Mouse (Mus musculus) adipocyte (in vitro differentiated cells): Measurements from ENCODE around the gene Selp.
A peak's percentile ranks its signal among the peaks of the same experiment; 100 is the strongest.

ENCODE experiments used
- DNase-seq: peaks from one replicate; pipeline ENCODE4 v3.0.0-alpha.2; 2016; ENCODE audit warnings: low spot score

Gene Selp

GRCm38 (mm10) chr1:164119892-164120776 lies 5.1 kb downstream of the Selp start:
- DNase-seq, result peak; percentile 5

GRCm38 (mm10) chr1:164120777-164121158 lies 5.7 kb downstream of the Selp start:
- DNase-seq, result no peak

- no peak for DNase-seq
Observed at GRCm38 (mm10) chr1:164123836-164124235, 8.8 kb downstream of the Selp start.

- no peak for DNase-seq
Observed at GRCm38 (mm10) chr1:164130013-164130412, 14.9 kb downstream of the Selp start.

- DNase-seq, result peak; percentile 21
Observed at GRCm38 (mm10) chr1:164132609-164133008, 17.5 kb downstream of the Selp start.

- no peak for DNase-seq
Observed at GRCm38 (mm10) chr1:164134101-164134500, 19.0 kb downstream of the Selp start.

- no peak for DNase-seq
Observed at GRCm38 (mm10) chr1:164135360-164135759, 20.3 kb downstream of the Selp start.

GRCm38 (mm10) chr1:164135960-164136359 lies 20.9 kb downstream of the Selp start:
- DNase-seq, result no peak

- DNase-seq, result no peak
Observed at GRCm38 (mm10) chr1:164136636-164137035, 21.6 kb downstream of the Selp start.

GRCm38 (mm10) chr1:164138365-164139130 lies 23.5 kb downstream of the Selp start:
- DNase-seq, result peak; percentile 89

- no peak for DNase-seq
Observed at GRCm38 (mm10) chr1:164139464-164139863, 24.4 kb downstream of the Selp start.

GRCm38 (mm10) chr1:164149083-164149482 lies 34.0 kb downstream of the Selp start:
- DNase-seq, result no peak

GRCm38 (mm10) chr1:164151387-164152088 lies 36.5 kb downstream of the Selp start, which contains the start of gene F5:
Gene F5 (plus strand): TSS chr1:164151838.
- DNase-seq, result no peak

- peak; percentile 13 for DNase-seq
Observed at GRCm38 (mm10) chr1:164152836-164153235, 37.8 kb downstream of the Selp start.

- DNase-seq, result no peak
Observed at GRCm38 (mm10) chr1:164154983-164155382, 39.9 kb downstream of the Selp start.

GRCm38 (mm10) chr1:164158571-164158970 lies 43.5 kb downstream of the Selp start:
- DNase-seq, result no peak

- no peak for DNase-seq
Observed at GRCm38 (mm10) chr1:164159781-164160180, 44.7 kb downstream of the Selp start.

GRCm38 (mm10) chr1:164162745-164163144 lies 47.7 kb downstream of the Selp start:
- DNase-seq, result no peak

- DNase-seq, result no peak
Observed at GRCm38 (mm10) chr1:164168818-164169217, 53.8 kb downstream of the Selp start.

- DNase-seq, result no peak
Observed at GRCm38 (mm10) chr1:164170434-164170833, 55.4 kb downstream of the Selp start.

- no peak for DNase-seq
Observed at GRCm38 (mm10) chr1:164173145-164173544, 58.1 kb downstream of the Selp start.

GRCm38 (mm10) chr1:164176856-164177255 lies 61.8 kb downstream of the Selp start:
- DNase-seq, result no peak
